Mouse (Mus musculus): Measurements from ENCODE around the gene Insl3.

GRCm38 (mm10) chr8:71639318-71639717 lies 49.7 kb upstream of the Insl3 start:
- TF ChIP-seq CTCF (IDR thresholded peaks at IDR 0.05; ENCODE audit: control insufficient read depth, insufficient read depth, insufficient read length): no peak
- TF ChIP-seq USF1 (IDR thresholded peaks at IDR 0.05; ENCODE audit: low read depth): no peak
- TF ChIP-seq MAX (IDR thresholded peaks at IDR 0.05): no peak
- TF ChIP-seq CEBPB (IDR thresholded peaks at IDR 0.05; ENCODE audit: low read depth): no peak
- TF ChIP-seq MYOG (IDR thresholded peaks at IDR 0.05; ENCODE audit: control insufficient read depth, extremely low read depth, insufficient read length): no peak
- TF ChIP-seq MYOD1 (IDR thresholded peaks at IDR 0.05; ENCODE audit: control insufficient read depth, insufficient read length, low read depth): no peak
- no peak for TF ChIP-seq FOSL1 (IDR thresholded peaks at IDR 0.05; ENCODE audit: insufficient read depth, low read length, poor library complexity, severe bottlenecking)

Data from C2C12 (cell line).